Mouse (Mus musculus): ENCODE data around the gene Igf1.

- TF ChIP-seq CTCF (IDR thresholded peaks at IDR 0.05; ENCODE audit: borderline replicate concordance, insufficient read depth, low read depth, low read length), result no peak
- TF ChIP-seq POLR2A (IDR thresholded peaks at IDR 0.05; ENCODE audit: borderline replicate concordance, insufficient read depth, low read length), result no peak
These were observed 9.6 kb downstream of the Igf1 start for GRCm38 (mm10) chr10:87867631-87868030.
